Mouse (Mus musculus): ENCODE results near the gene Spout1.
"Not testable (repeated sequence)": the region's sequence is repeated elsewhere in the genome, so short reads cannot be mapped to it uniquely, and the experiment has no call there.

Gene Spout1

DNA sequence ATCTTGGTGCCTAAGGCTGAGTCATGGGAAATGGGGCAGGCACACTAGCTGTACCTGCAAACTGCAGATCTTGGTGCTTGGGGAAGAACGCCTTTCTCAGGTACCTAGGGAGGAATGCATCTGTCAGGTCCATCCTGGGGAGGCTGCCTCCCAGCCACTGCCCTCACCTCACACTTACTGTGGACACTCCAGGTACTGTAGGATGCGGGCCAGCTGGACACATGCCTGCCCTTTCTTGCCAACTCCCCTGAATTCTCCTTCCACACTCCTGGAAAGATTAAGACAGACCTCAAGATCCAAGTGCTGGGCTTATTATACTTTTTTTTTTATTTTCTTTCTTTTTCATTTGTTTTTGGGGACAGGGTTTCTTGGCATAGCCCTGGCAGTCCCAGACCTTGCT is 1.7 kb downstream of the Spout1 start:
- no peak for DNase-seq

DNA sequence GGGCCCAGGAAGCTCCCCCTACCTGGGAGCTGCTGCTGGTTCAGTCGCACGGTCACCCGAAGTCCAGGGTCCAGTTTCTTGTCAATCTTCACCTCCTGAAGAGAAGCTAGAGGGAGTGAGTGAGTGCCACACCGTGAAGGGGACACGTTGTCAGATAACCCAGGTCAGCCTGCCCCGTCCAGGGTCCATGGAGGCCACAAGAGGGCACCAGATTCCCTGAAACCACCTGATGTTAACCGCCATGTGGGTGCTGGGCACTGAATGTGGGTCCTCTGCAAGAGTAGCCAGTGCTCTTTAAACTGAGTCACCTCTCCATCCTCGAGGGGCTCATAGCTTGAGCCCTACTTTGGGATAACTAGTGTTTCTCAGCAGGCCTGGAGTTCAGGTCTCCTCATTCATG is 2.4 kb downstream of the Spout1 start:
- no peak for DNase-seq

DNA sequence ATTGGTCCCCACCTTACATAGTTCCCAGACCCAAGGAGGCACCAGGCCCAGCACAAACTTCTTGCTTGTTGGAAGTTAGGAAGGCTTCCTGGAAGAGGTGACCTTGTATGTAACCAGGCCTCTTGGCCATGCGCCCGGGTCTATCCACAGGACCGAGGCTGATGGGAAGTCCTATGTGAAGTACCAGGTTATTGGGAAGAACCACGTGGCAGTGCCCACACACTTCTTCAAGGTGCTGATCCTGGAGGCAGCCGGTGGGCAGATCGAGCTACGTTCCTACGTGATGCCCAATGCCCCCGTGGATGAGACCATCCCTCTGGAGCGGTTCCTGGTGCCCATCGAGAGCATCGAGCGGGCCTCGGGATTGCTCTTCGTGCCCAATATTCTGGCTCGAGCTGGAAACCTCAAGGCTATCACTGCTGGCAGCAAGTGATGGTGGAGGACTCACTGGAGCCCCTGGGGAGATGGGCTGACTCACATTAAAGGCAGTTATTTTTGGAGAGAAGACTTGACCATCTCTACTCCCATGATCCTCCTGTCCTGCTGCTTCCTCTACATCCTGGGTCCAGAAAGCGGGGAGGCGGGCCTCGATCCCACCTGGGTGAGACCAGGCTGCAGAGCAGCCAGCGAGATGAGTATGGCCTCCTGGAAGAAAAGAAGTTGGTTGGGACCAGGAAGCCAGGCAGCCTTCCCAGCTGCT is 4.6 kb downstream of the Spout1 start:
- DNase-seq = no peak

DNA sequence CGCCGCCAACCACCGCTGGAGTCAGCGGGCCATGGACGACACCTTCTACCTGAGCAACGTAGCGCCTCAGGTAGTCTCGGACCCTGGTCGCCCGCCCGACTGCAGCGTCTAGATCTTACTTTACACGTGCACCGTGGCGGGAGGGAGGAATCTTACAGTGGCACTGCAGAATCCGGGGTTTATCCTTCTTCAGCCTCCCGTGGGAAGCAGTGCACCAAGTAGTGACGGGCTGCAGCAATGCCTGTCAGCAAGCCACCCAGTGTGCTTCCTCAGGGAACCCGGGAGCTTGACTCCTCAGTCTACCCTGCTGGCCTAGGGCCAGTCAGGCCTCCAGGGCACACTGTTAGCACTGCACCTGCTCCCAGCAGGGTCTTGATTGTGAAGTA is 6.3 kb downstream of the Spout1 start:
- DNase-seq = no peak

- DNase-seq = peak; percentile 87
These were observed 6.8 kb downstream of the Spout1 start, which contains the start of gene Endog for GRCm38 (mm10) chr2:30171371-30171996. Gene Endog (plus strand): TSS chr2:30171493.

DNA sequence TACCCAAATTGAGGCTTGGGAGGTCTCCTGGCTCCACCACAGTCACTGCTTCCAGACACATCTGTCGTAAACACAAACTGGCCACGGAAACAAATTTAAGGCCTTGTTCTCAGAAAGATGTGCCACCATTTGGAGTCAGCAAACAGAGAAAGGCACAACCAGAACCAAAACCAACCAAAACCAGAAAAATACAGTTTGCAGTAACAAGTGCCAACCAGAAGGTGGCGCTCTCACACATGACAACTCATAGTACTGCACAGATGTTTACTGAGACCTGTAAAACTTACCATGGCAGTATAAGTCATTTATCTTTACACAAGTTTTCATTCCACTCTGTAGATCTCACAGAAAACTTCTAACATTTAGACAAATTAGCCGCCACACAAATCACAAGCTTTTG is 11.6 kb downstream of the Spout1 start:
- DNase-seq = peak; percentile 27

DNA sequence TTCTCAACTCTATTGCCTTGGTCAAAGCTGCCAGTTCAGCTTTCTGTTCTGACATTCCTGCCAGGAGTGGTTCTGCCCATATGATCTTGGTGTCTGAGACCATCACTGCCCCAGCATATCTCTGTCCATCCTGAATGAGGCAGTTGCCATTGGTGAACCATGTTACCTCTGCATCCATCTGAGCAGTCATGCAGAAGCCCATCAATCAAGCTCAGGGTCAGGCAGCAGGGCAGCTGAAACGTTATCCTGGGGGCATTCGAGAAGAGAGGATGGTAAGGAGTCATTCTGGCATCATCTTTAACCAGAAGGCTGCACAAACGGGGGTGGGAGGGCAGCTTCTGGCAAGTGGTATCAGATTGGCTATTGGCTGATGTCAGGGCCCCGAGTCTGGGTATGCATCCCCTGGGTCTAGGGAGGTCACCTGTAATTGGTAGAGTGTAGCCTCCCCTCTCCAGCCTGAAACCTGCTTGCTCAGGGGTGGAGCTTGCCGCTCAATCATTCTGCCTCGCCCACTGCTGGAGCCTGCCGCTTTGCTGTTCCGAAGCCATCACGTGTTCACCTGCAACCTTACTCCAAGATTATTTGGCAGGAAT is 13.8 kb downstream of the Spout1 start:
- DNase-seq = no peak

- peak; percentile 44 for DNase-seq
These were observed 16.4 kb downstream of the Spout1 start for GRCm38 (mm10) chr2:30161809-30162208.

DNA sequence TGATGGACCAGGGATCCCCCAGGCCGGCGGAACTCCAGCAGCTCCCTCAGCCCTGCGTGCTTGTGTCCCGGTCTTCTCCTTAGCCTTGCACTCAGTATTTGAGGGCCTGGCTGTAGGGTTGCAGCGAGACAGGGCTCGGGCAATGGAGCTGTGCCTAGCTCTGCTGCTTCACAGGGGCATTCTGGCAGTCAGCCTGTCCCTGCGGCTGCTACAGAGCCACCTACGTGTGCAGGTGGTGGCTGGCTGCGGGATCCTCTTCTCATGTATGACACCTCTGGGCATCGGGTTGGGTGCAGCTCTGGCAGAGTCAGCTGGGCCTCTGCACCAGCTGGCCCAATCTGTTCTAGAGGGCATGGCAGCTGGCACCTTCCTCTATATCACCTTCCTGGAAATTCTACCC is 18.4 kb downstream of the Spout1 start:
- not testable (repeated sequence) for DNase-seq

DNA sequence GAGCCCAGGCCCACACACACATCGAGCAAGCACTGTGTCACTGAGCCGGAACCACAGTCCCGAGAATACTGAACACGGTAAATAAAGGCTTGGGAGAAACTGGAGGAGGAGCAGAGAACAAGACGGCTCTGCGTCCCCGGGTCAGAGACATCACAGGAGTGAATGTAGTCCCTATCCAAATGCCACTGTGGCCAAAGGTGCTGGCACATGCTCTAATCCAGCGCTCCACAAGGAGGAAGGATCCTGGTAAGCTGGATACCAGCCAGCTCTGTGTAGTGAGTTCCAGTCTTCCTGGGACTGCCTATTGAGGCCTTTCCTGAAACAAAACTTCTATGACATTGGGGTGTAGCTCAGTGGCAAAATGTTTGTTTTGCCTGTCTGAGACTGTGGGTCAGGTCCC is 25.6 kb downstream of the Spout1 start:
- DNase-seq = no peak

- DNase-seq = no peak
These were observed 26.4 kb downstream of the Spout1 start for GRCm38 (mm10) chr2:30151840-30152239.

DNA sequence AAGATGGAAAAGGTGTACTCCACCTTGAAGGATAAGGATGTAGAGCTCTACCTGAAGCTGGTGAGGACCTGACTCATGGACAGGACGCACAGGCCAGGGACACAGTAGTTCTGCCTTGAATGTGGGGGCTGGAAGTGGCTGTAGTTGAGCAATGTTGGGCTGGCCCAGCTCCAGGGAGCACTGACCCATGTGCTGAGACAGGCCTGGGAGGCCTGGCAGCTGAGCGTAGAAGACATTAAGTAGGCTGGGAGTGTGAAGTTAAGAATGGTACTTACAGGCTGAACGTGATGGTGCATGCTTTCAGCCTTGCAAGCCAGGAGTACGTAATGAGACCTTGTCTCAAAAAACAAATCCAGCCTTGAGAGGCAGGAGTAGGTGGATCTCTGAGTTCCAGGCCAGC is 30.8 kb downstream of the Spout1 start:
- no peak for DNase-seq

- no peak for DNase-seq
These were observed 33.8 kb downstream of the Spout1 start for GRCm38 (mm10) chr2:30144436-30144835.

GRCm38 (mm10) chr2:30140021-30140420 is 38.2 kb downstream of the Spout1 start:
- not testable (repeated sequence) for DNase-seq

- no peak for DNase-seq
These were observed 41.8 kb downstream of the Spout1 start for GRCm38 (mm10) chr2:30136458-30136857.

- DNase-seq = no peak
These were observed 43.2 kb downstream of the Spout1 start for GRCm38 (mm10) chr2:30134928-30135620.

DNA sequence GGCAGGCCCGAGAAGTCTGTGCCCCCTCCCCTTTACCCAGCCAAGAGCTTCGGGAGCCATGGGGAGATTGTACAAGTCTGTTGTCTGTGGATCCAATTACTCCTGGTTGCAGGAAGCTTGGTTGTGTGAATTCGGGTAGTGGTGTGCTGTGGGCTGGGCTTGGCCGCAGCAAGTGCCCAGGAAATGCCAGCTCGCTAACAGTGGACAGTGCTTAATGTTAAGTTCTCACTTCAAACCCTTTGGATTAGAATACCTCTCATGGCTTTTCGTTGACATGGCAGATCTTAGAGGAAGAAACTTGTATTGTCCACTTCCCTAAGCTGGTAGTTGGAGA is 43.9 kb downstream of the Spout1 start:
- no peak for DNase-seq

DNA sequence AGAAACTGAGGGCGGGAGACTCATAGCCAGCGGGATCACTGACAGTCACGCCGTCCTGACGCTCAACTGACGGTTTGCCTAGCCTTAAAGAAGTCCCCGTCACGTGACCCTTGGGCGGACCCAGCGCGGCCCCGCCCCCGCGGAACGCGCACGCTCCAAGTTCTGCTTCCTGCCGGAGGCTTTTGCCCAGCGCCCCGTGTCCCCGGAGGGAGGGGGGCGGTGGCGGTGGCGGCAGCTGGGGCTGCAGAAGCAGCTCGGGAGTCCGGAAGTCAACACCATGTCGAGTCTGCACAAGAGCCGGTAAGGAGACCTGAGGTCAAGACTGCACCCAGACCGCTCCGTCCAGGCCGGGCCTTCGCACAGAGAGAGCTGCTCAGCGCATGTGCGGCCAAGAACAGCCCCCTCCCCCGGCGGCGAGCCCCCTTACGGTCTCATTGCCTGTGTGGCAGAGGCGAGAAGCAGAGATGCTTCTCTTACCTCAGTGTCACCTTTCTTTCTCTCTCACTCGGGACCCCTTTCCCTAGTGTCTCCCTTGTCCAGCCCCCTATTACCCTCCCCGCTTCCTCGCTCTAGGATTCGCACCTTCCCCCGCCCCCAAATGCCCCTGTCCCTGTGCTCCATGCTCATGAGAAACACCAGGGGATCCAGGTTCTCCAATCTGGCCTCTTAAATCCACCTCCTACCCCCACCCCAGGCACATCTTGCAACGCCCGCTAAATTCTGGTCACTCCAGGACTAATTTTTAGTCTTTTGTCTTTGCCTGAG is 44.5 kb downstream of the Spout1 start, which contains the start of gene Tbc1d13:
TSS of gene Tbc1d13 (plus strand) at position 134 of the 765 bp plus-strand sequence.
- peak; percentile 99 for DNase-seq

GRCm38 (mm10) chr2:30132801-30133612 is 45.3 kb downstream of the Spout1 start:
- no peak for DNase-seq

GRCm38 (mm10) chr2:30131240-30131639 is 47.0 kb downstream of the Spout1 start:
- DNase-seq = not testable (repeated sequence)

- DNase-seq = no peak
These were observed 48.1 kb downstream of the Spout1 start for GRCm38 (mm10) chr2:30130156-30130555.

DNA sequence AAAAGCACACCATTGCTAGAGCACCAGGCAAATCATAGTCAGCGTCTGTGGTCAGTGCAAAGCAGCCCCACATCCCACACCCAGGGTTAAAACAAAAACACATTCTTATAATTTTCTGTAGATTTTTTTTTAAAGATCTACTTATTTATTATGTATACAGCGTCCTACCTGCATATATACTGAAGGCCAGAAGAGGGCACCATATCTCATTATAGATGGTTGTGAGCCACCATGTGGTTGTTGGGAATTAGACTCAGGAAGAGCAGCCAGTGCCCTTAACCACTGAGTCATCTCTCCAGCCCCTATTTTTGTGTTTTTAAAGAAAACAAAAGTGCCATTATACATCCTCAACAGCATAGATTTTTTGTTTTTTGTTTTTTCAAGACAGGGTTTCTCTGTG is 49.5 kb downstream of the Spout1 start:
- DNase-seq = peak; percentile 37

Measured in thymus, postnatal 4 days (tissue).